Mouse (Mus musculus): Measurements from ENCODE around the gene Rtp1. TPM values are rescaled to one million over a fixed set of nuclear protein-coding genes. Genes with fewer than 3 reads are reported as not detected.

Gene Rtp1
- total RNA-seq, 2 experiments from 2014 or later: not detected

DNA sequence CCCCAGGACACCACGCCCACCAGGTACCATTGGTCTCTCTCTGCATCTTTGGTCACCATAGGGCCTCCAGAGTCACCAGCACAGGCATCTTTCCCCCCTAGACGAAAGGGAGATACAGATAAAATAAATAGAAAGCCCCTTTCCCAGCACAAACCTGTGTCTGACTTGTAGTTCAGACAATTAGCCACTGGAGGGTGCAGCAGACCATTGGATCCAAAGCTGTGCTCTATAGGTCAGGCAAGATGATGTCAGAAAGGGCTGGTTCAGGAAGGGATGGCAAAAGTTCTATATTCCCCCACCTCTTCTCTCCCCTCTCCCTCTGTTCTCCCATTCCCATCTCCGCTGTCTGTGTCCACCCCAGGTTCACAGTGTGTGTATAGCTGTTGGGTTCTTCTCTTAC lies 23.5 kb downstream of the Rtp1 start:
- intact Hi-C loops (cut with DNase I): loop anchor here (1.0 to 5.0 kb wide), 3 partner anchors 98 to 500 kb away; no protein-coding TSS in a partner anchor
- peak; percentile 54 to 57 for DNase-seq

DNA sequence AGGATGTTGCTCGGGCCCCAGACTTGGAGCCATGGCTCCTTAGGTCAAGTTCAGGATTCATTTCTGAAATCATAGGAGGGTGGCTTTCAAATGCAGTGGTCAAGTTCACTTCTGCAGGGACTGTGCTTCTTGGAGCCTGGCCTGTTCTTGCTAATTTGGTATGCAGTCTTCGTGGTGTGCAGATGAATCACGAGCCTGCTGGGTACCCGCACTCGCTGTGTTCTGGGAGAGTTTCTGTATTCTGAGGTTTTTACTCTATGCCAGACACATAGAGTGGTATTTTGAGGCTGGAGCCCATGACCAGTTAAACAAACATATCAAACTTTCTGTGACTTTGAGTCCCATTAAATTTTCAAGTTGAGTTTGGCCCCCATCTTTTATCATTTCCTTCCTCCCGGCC lies 25.4 kb downstream of the Rtp1 start:
- no peak for DNase-seq
- intact Hi-C loops (cut with DNase I): loop anchor here (5.0 kb wide), 1 partner anchor 498 kb away; no protein-coding TSS in a partner anchor

DNA sequence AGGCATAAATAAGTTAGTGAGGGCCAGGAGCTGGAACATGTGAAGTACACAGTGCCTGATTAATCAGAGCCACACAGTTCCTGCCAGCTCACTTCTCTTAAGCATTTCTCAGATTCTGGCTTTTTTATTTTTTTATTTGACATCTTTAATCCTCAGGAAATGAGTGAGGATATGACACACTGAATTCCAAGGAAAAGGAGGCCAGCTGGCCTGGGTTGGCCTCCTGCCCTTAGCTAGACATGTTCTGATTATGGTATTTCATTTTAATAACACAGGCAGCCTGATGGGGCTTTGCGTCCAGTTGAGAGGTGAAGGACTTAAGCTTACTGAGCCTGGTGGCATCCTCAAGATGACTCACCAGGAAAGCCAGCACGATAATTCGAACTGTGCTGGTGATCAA lies 27.6 kb downstream of the Rtp1 start:
- DNase-seq: peak; percentile 16 to 48
- intact Hi-C loops (cut with DNase I): no loop called here

DNA sequence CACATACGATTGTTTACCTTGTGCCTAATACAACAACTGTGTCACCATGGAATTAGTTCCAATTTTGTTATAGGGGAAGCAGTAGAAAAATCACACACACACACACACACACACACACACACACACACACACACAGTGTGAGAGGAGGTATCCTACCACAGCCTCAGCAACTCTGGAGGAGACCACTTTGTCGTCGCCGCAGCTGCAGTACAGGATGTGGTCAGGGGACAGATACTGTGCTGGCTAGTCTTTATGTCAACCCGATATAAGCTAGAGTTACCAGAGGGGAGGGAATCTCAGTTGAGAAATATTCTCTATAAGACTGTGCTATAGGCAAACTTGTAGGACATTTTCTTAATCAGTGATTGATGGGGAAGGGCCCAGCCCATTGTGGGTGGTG lies 28.4 kb downstream of the Rtp1 start:
- DNase-seq: no peak
- intact Hi-C loops (cut with DNase I): no loop called here

DNA sequence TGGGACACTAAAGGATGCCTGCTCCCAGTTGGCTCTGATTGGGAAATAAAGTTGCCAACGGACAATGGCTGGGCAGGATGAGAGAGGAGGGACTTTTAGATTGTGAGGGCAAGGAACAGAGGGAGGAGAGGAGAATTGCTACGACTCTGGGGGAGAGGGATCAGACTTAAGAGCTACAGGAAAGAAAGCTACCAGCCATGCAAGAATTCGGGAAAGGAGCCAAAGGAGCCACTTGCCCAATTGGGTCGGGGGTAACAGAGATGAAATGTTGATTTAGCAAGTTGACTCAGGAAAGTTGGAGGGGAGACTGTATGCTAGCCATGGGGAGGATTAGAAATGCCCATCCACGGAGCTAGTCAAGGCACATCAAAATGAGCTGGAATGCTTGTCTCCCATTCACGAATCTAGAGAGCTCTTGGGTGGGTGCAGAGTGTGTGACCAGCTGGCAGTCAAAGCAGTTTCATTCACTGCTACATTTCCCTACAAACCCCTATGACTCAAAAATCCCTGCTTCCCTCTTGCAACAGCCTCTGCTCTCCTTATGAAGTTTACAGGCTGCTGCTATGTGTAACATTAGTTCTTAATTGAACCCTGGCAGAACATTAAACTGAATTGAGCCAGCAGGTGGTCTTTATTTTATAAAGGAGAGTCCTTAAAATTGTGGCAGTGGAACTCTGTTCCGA lies 30.1 kb downstream of the Rtp1 start:
- no peak for DNase-seq
- intact Hi-C loops (cut with DNase I): no loop called here

DNA sequence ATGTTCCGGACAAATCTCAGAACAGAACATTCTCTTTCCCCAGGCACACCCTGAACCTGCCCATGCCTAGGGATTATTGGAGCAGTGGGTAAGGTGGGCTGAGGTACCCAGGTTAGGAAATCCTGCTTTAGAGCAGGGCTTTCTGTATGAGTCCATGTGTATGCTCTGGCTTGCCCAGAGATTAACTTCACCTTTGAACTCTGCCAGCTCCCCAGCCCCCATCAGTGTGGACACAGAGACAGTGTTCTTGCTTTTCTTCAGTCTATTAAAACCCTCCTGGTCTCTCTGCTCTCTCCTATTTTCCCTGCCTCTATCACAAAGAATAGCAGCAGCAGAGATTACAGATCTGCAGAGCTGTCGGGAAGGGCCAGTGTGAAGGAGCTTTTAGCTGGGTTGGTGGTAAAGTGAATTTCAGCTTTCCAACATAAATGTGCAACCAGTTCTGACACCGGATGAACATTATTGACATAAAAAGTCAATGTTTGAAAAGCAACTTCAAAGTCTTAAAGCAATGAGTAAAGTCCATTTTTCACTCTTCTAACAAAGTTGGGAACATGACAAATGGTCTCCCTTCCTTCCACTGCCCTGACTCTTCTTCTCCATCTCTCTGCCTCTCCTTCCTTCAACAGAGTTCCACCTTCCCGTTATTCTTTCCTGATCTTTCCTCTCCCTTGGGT lies 34.9 kb downstream of the Rtp1 start:
- intact Hi-C loops (cut with DNase I): no loop called here
- DNase-seq: no peak

DNA sequence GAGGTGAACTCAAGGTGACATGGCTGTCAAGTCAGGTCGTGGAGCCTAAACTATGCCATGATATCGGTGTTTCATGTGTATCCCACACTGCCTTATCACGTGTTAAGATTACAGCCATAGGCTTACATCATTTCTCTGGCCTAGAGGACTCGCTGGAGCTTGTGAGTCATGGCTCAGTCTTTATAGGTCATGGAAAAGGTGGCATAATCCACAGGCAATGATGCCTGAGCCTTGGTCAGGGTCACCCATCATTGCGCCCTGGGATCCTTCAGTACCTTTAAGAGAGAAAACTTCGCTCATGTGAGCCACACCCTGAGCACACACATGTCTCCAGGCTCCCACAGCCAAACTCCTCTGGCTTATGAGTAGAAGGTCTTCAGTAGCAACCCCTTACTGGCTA lies 42.6 kb downstream of the Rtp1 start:
- intact Hi-C loops (cut with DNase I): no loop called here
- no peak for DNase-seq

DNA sequence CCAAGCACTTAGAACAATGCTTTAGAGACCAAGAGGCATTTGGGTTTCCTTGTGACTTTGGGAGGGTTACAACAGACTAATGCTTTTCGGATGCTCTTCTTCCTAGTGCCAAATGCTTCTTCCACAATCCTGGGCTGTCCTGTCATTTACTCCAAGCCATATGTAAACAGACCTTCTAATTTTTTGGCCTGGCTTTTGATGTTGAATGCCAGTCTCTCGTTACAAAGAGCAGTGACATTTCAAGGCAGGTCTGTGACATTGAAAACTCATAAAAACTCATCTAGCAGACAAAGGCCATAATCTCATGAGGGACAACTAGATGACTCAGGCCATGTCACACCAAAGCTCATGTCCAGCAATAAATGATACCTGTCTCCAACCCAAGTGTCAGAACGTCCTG lies 43.1 kb downstream of the Rtp1 start:
- DNase-seq: no peak
- intact Hi-C loops (cut with DNase I): no loop called here

DNA sequence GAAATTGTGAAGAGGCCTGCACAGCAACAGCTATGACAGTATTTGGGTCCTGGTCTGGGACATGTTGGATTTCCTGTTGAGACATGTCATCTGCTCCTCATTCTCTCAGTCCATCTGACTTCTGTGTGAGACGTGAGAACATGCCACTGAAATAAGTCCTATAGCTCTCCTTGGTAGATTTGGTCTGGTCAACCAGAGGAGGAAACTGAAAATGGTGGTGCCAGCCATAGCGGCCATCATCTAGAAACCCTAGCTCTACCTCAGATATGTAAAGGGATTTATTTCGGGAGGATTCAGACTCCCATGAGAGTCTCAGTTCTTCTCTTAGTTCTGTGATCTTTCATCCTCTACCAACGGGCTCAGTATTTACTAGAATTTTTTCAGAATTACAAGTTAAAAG lies 46.7 kb downstream of the Rtp1 start:
- no peak for DNase-seq
- intact Hi-C loops (cut with DNase I): no loop called here

DNA sequence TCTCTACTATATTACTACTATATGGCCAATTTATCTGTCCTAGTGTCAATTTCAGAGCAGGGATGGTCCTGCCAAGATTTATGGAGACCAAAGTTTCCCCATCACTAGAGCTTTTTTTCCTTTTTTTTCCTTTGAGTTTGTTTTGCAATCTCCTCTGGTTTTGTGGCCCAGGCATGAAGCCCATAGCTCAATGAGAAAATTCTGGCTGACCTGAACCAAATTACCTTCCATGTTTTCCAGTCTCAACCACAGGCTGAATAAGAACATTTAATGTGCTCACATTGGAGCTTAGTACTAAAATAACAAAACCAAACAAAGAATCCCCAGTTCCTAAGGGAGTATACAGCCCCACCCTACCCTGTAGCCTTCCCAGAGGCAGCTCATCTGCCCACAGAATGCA lies 47.7 kb downstream of the Rtp1 start:
- intact Hi-C loops (cut with DNase I): no loop called here

DNA sequence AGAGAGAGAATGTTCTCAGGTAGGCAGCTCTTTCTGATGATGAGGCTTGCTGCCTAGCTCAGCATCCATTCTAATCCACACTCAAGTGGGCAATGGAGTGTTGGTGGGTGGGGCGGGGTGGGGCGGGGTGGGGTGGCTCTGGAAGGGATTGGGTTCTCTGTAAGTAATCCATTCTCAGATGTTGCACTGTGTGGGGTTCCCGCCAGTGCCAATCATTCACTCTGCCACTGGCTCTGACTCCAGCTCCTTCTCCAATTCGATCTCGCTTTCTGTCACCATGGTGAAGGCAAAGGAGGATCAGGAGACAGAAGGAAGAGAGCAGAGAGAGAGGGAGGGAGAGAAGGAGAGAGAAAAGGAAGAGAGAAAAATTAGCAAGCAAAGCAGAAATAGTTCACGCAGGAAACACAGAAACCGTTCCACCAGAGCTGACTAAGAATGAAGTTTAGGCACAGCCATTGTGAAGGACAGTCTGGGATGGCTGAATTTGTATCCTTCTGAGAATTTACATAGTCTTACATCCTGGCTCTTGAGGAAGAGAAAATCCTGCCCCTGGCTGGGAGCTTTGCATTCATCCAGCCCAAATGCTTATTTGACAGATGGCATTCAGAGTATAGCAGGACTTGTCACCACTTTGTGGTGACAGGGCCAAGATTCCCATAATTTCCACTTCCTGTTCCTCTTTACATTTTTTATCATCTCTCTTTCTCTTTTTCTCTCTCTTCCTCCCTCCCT lies 51.1 kb downstream of the Rtp1 start:
- DNase-seq: no peak
- intact Hi-C loops (cut with DNase I): no loop called here

More for the DNA sequence above, 47.7 kb downstream of the Rtp1 start:
- no peak for DNase-seq

DNA sequence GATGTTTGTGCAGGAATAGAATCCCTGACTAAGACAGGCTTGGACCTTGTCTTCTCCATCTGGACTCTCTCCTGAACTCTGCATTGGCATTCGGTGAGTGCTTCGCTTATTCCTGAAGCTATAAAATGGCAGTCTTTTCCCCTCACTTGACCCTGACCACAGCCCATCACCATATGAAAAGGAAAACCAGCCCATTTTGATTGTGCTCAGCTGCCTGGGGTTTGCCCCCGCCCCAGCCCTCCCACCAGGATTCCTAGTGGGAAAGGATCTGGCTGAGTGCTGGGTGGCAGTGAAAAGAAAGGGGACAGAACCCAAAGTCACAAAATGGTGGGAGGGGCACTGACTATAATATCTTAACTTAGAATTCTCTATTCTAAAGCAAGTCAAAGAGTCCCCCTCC lies 53.3 kb downstream of the Rtp1 start:
- intact Hi-C loops (cut with DNase I): no loop called here
- DNase-seq: no peak

DNA sequence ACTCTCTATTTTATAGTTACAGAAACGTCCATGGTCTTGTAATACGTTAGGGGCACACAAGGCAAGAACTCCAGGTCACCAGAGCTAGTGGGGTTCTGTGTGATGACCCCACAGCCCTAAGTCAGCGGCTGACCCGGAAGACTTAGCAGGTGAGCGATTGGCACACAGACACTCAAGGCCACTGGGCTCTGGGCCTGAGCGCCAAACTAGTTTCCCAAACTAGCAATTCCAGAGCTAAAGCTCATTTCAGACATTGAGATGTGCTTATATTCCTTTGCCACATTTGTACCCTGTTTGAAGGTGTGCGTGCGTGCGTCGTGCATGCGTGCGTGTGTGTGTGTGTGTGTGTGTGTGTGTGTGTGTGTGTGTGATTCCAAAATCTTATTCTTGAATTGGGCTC lies 53.9 kb downstream of the Rtp1 start:
- no peak for DNase-seq
- intact Hi-C loops (cut with DNase I): no loop called here

DNA sequence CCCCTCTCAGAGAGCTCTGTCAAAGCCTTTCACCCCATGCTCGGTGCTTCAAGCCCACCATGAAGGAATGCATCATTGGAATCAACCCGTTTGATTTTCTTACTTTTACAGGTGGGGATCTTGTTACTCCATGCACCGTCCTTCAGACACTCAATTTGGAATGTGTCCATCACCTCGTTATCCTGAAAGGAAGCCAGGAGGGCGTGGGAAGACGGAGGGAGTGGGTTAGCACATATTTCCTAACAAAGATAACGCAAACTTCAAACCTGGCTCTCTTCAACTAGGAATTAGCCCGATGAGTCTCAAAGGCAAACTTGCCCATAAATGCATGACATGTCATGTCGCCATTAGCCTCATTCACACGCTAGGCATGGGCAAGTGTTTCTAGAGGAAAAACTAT lies 54.4 kb downstream of the Rtp1 start:
- intact Hi-C loops (cut with DNase I): no loop called here
- DNase-seq: no peak

Other genes starting within 250 kb of the Rtp1 start
- 1 to 10 TPM; 9.2 to 10.0 TPM for gene St6gal1, start 204.4 kb upstream of the Rtp1 start, total RNA-seq (2021)
- 10 to 100 TPM in 1 of 2 experiments, 1 to 10 TPM in 1; 6.5 to 11.9 TPM for gene Rtp4, start 91.2 kb downstream of the Rtp1 start, total RNA-seq (2021)
- 10 to 100 TPM; 16.9 to 17.3 TPM for gene Masp1, start 91.7 kb downstream of the Rtp1 start, total RNA-seq (2021)

All from heart, postnatal 36 days (tissue).